ENCODE assay signal across 23 mouse cellular contexts in genomic region chr6:137638834-137639567, GRCm38 (mm10).
"Had no signal": no experiment of that assay in that cellular context is flagged by ENCODE, and none has a peak within 500 bp of the region (broad histone marks: within the 10 kb centered on the region; RNA-seq: fewer than 3 reads in every experiment).

No protein-coding gene starts in this region.

- H3K4me2 ChIP-seq: limb, embryonic 12.5 days; limb, embryonic 15.5 days; liver, embryonic 11.5 days; neural tube, embryonic 12.5 days; neural tube, embryonic 15.5 days had no signal

- H3K36me3 ChIP-seq: limb, embryonic 12.5 days; limb, embryonic 15.5 days; midbrain, embryonic 10.5 days; neural tube, embryonic 12.5 days; neural tube, embryonic 15.5 days had no signal

- H3K27ac ChIP-seq: limb, embryonic 12.5 days; limb, embryonic 15.5 days; liver, embryonic 14.5 days; midbrain, embryonic 10.5 days; neural tube, embryonic 12.5 days; neural tube, embryonic 15.5 days; stomach, postnatal 0 days had no signal

- H3K27me3 ChIP-seq: limb, embryonic 12.5 days; limb, embryonic 15.5 days; neural tube, embryonic 12.5 days; neural tube, embryonic 15.5 days had no signal

- H3K9me3 ChIP-seq: limb, embryonic 12.5 days; limb, embryonic 15.5 days; megakaryocyte, embryonic 14.5 days; midbrain, embryonic 10.5 days; neural tube, embryonic 12.5 days; neural tube, embryonic 15.5 days had no signal

- DNase-seq: kidney, adult 18-20 months; kidney, adult 9 months; kidney, postnatal 14 days; kidney, postnatal 4 days; left cerebral cortex, postnatal 4 days; liver, postnatal 0 days; midbrain, embryonic 14.5 days; right cerebral cortex, adult 18-20 months; right cerebral cortex, postnatal 14 days; right cerebral cortex, postnatal 4 days; thymus, adult 18-20 months; thymus, postnatal 36 days had no signal

- H3K4me1 ChIP-seq: limb, embryonic 15.5 days; megakaryocyte, embryonic 14.5 days; neural tube, embryonic 12.5 days; neural tube, embryonic 15.5 days had no signal

- H3K4me3 ChIP-seq: limb, embryonic 12.5 days; limb, embryonic 15.5 days; megakaryocyte, embryonic 14.5 days; midbrain, embryonic 10.5 days; neural tube, embryonic 12.5 days; neural tube, embryonic 15.5 days had no signal

- H3K9ac ChIP-seq: limb, embryonic 12.5 days; limb, embryonic 15.5 days; liver, embryonic 14.5 days; liver, postnatal 0 days; neural tube, embryonic 12.5 days; neural tube, embryonic 15.5 days had no signal

- ATAC-seq: inflammation-experienced regulatory T-cells, adult 6 months; intestine, embryonic 16.5 days; liver, postnatal 0 days had no signal
